Comparison of ENCODE assay signal across 8 mouse cellular contexts in genomic region chr3:36065843-36066651, GRCm38 (mm10). TPM values are rescaled to one million over a fixed set of nuclear protein-coding genes. Genes with fewer than 3 reads are reported as not detected.
DNase-seq lines count a peak whose midpoint lies in the region; ATAC-seq and TF ChIP-seq lines count a peak whose summit lies in the region.

Gene Acad9 (plus strand): TSS chr3:36065979.

- peak within 1 kb of the TSS; percentile 55 for H3K9ac ChIP-seq in forebrain, embryonic 15.5 days (replicated peaks)

- H3K9me3 ChIP-seq in forebrain, embryonic 15.5 days: no peaks in the 10 kb centered on the region

- no peak for TF ChIP-seq CTCF in lung, adult 2 months (IDR thresholded peaks at IDR 0.05; ENCODE audit: insufficient read depth, low read length)

- peak within 1 kb of the TSS; percentile 62 for H3K4me2 ChIP-seq in forebrain, embryonic 15.5 days (replicated peaks)

- 0 out of 2 replicates have a peak, but pooled peaks cover 13% of the 10 kb centered on the region for H3K36me3 ChIP-seq in forebrain, embryonic 15.5 days

- peaks cover 9% of the 10 kb centered on the region; the same call in 1 of the 2 replicates for H3K27me3 ChIP-seq in forebrain, embryonic 15.5 days

- DNase-seq in ES-CJ7 (ENCODE audit: low read depth, low spot score): peak; percentile 95
- DNase-seq in cerebellum, adult 11 months: peak; percentile 90
- DNase-seq in heart, postnatal 25 days (ENCODE audit: low spot score): peak; percentile 86
- peak; percentile 95 to 97 for DNase-seq in layer of hippocampus, adult 18-20 months (ENCODE audit: low spot score in 2 of 2)
- DNase-seq in lung, adult 2 months: peak; percentile 94
- DNase-seq in thymus, adult 18-20 months: peak; percentile 91 to 92

- H3K4me1 ChIP-seq in forebrain, embryonic 15.5 days: peaks cover 22% of the 10 kb centered on the region
- peaks cover 5% of the 10 kb centered on the region; the same call in 1 of the 2 replicates for H3K4me1 ChIP-seq in lung, adult 2 months (ENCODE audit: control insufficient read depth, insufficient read depth, low read length)

- peak; percentile 90; the same call in 1 of the 2 replicates for TF ChIP-seq POLR2A in lung, adult 2 months (IDR thresholded peaks at IDR 0.05; ENCODE audit: borderline replicate concordance, extremely low read depth, low read depth, low read length)

- ATAC-seq in forebrain, embryonic 15.5 days (replicated peaks): peak; percentile 99
- ATAC-seq in neutrophil, adult 5-6 weeks (ENCODE audit: extremely low read depth, insufficient number of reproducible peaks, low FRiP score, poor library complexity, severe bottlenecking): peak; percentile 92

- WGBS in forebrain, embryonic 15.5 days: under 1% methylated on average over 49 of the region's 49 CpGs
- WGBS in lung, adult 2 months: under 1% methylated on average over 49 of the region's 49 CpGs

- H3K4me3 ChIP-seq in forebrain, embryonic 15.5 days: peak within 1 kb of the TSS; percentile 50
- H3K4me3 ChIP-seq in lung, adult 2 months (replicated peaks; ENCODE audit: extremely low read depth, low read depth, low read length): peak within 1 kb of the TSS; percentile 82

- intact Hi-C loops in heart, postnatal 25 days (cut with DNase I): loop anchor here (10.0 kb wide), 1 partner anchor 489 kb away; the partner anchor contains the start of gene Exosc9

- H3K27ac ChIP-seq in forebrain, embryonic 15.5 days (replicated peaks): peak within 1 kb of the TSS; percentile 23; the same call in 1 of the 2 replicates

RNA-seq across cellular contexts. Expression of gene Acad9, which starts in this region (rescaled TPM):
- 104 and 105 TPM in 2 replicates for polyA plus RNA-seq in forebrain, embryonic 15.5 days (2015; fragmentation: Nextera tagmentation; extraction: Ambion mirVana)
- 10 to 100 TPM; 42.5 to 48.7 TPM for total RNA-seq in heart, postnatal 25 days (2021)
- total RNA-seq in layer of hippocampus, adult 18-20 months (2021): 10 to 100 TPM; 34.2 to 46.3 TPM
- 9.6 and 17.1 TPM in 2 replicates for polyA plus RNA-seq in lung, adult 2 months (2012; rRNA removed)
- 19.4 and 21.6 TPM in 2 replicates for total RNA-seq in neutrophil, adult 5-6 weeks (2017)

Comparison
In these comparisons a context has a peak if more than half of its experiments do, and no peak if none do; other contexts are left out.
1. Peak in every context shown above with its lines: DNase-seq, ATAC-seq, H3K4me3 ChIP-seq and H3K27ac ChIP-seq.